Mouse (Mus musculus): Measurements from ENCODE around the gene Emc6. TPM values are rescaled to one million over a fixed set of nuclear protein-coding genes. Genes with fewer than 3 reads are reported as not detected.

The Emc6 gene
- polyA plus RNA-seq, 1 experiment from 2014 or later = 125 TPM

GRCm38 (mm10) chr11:73168071-73168470, 8.8 kb downstream of the Emc6 start:
- Histone ChIP-seq H3K4me1 (ENCODE audit: control insufficient read depth, insufficient read depth, low read length) (no peaks in the 10 kb centered on the region), H3K36me3 (ENCODE audit: control insufficient read depth, insufficient read depth, low read length) (no peaks in the 10 kb centered on the region), H3K4me3 (ENCODE audit: low read depth, low read length) (no peak overlapping the region), H3K4me2 (no peak overlapping the region), H3K9me3 (ENCODE audit: control insufficient read depth, low read length) (no peaks in the 10 kb centered on the region), H3K27ac (ENCODE audit: low read depth, low read length) (no peak overlapping the region), H3K27me3 (ENCODE audit: control insufficient read depth, insufficient read depth, low read length) (no peaks in the 10 kb centered on the region), H3K9ac (ENCODE audit: low read length) (no peak overlapping the region)
- ATAC-seq (ENCODE audit: low FRiP score) (no peak), DNase-seq (ENCODE audit: low spot score, missing footprints) (no peak)
- WGBS = 81% methylated on average over 8 of the region's 8 CpGs

- peaks cover 5% of the 10 kb centered on the region for H3K4me1 ChIP-seq (ENCODE audit: control insufficient read depth, insufficient read depth, low read length)
- 85% methylated on average over 5 of the region's 5 CpGs for WGBS
- ATAC-seq (ENCODE audit: low FRiP score) (no peak), DNase-seq (ENCODE audit: low spot score, missing footprints) (no peak)
- H3K27me3 ChIP-seq (ENCODE audit: control insufficient read depth, insufficient read depth, low read length) = peaks cover 18% of the 10 kb centered on the region
- H3K4me3 ChIP-seq (ENCODE audit: low read depth, low read length) = no peak overlapping the region
- no peak overlapping the region for H3K27ac ChIP-seq (ENCODE audit: low read depth, low read length)
- no peak overlapping the region for H3K9ac ChIP-seq (ENCODE audit: low read length)
- H3K9me3 ChIP-seq (ENCODE audit: control insufficient read depth, low read length) = no peaks in the 10 kb centered on the region
- H3K36me3 ChIP-seq (ENCODE audit: control insufficient read depth, insufficient read depth, low read length) = no peaks in the 10 kb centered on the region
- H3K4me2 ChIP-seq = no peak overlapping the region
Observed at GRCm38 (mm10) chr11:73162284-73162683, 14.6 kb downstream of the Emc6 start.

- Histone ChIP-seq H3K9ac (ENCODE audit: low read length) (no peak overlapping the region), H3K4me3 (ENCODE audit: low read depth, low read length) (no peak overlapping the region), H3K27ac (ENCODE audit: low read depth, low read length) (no peak overlapping the region), H3K27me3 (ENCODE audit: control insufficient read depth, insufficient read depth, low read length) (peaks cover 18% of the 10 kb centered on the region), H3K36me3 (ENCODE audit: control insufficient read depth, insufficient read depth, low read length) (no peaks in the 10 kb centered on the region), H3K4me2 (no peak overlapping the region), H3K4me1 (ENCODE audit: control insufficient read depth, insufficient read depth, low read length) (peaks cover 5% of the 10 kb centered on the region), H3K9me3 (ENCODE audit: control insufficient read depth, low read length) (no peaks in the 10 kb centered on the region)
- DNase-seq (ENCODE audit: low spot score, missing footprints) = no peak
- WGBS = 86% methylated on average over 4 of the region's 4 CpGs
- no peak for ATAC-seq (ENCODE audit: low FRiP score)
Observed at GRCm38 (mm10) chr11:73161616-73162015, 15.2 kb downstream of the Emc6 start.

GRCm38 (mm10) chr11:73160811-73161200, 16.0 kb downstream of the Emc6 start:
- Histone ChIP-seq H3K4me2 (peak overlapping the region; percentile 68), H3K36me3 (ENCODE audit: control insufficient read depth, insufficient read depth, low read length) (no peaks in the 10 kb centered on the region), H3K27ac (ENCODE audit: low read depth, low read length) (no peak overlapping the region), H3K4me1 (ENCODE audit: control insufficient read depth, insufficient read depth, low read length) (peaks cover 5% of the 10 kb centered on the region), H3K4me3 (ENCODE audit: low read depth, low read length) (peak overlapping the region; percentile 32), H3K9ac (ENCODE audit: low read length) (no peak overlapping the region; the same call in 1 of the 2 replicates), H3K27me3 (ENCODE audit: control insufficient read depth, insufficient read depth, low read length) (peaks cover 18% of the 10 kb centered on the region), H3K9me3 (ENCODE audit: control insufficient read depth, low read length) (no peaks in the 10 kb centered on the region)
- ATAC-seq (ENCODE audit: low FRiP score) (no peak), DNase-seq (ENCODE audit: low spot score, missing footprints) (peak; percentile 81)
- WGBS = 24% methylated on average over 6 of the region's 6 CpGs

- H3K36me3 ChIP-seq (ENCODE audit: control insufficient read depth, insufficient read depth, low read length) = no peaks in the 10 kb centered on the region
- H3K4me1 ChIP-seq (ENCODE audit: control insufficient read depth, insufficient read depth, low read length) = peaks cover 5% of the 10 kb centered on the region
- peaks cover 18% of the 10 kb centered on the region for H3K27me3 ChIP-seq (ENCODE audit: control insufficient read depth, insufficient read depth, low read length)
- 4% methylated on average over 49 of the region's 49 CpGs for WGBS
- no peak within 1 kb of the TSS for H3K27ac ChIP-seq (ENCODE audit: low read depth, low read length)
- H3K9me3 ChIP-seq (ENCODE audit: control insufficient read depth, low read length) = no peaks in the 10 kb centered on the region
- ATAC-seq (ENCODE audit: low FRiP score) (peak; percentile 64), DNase-seq (ENCODE audit: low spot score, missing footprints) (peak; percentile 87)
- H3K4me2 ChIP-seq = peak within 1 kb of the TSS; percentile 68
- H3K4me3 ChIP-seq (ENCODE audit: low read depth, low read length) = peak within 1 kb of the TSS; percentile 32
- H3K9ac ChIP-seq (ENCODE audit: low read length) = peak within 1 kb of the TSS; percentile 54
Observed at GRCm38 (mm10) chr11:73159957-73160810, 16.7 kb downstream of the Emc6 start, which contains the start of gene P2rx5. P2rx5 (plus strand) TSS chr11:73160421.

- Histone ChIP-seq H3K4me1 (ENCODE audit: control insufficient read depth, insufficient read depth, low read length) (0 out of 2 replicates have a peak, but pooled peaks cover under 1% of the 10 kb centered on the region), H3K27me3 (ENCODE audit: control insufficient read depth, insufficient read depth, low read length) (peaks cover 8% of the 10 kb centered on the region), H3K27ac (ENCODE audit: low read depth, low read length) (no peak overlapping the region), H3K9ac (ENCODE audit: low read length) (no peak overlapping the region), H3K9me3 (ENCODE audit: control insufficient read depth, low read length) (no peaks in the 10 kb centered on the region), H3K4me3 (ENCODE audit: low read depth, low read length) (no peak overlapping the region), H3K4me2 (no peak overlapping the region), H3K36me3 (ENCODE audit: control insufficient read depth, insufficient read depth, low read length) (no peaks in the 10 kb centered on the region)
- 81% methylated on average over 6 of the region's 6 CpGs for WGBS
- DNase-seq (ENCODE audit: low spot score, missing footprints) (no peak), ATAC-seq (ENCODE audit: low FRiP score) (no peak)
Observed at GRCm38 (mm10) chr11:73155071-73155470, 21.8 kb downstream of the Emc6 start.

- no peaks in the 10 kb centered on the region for H3K4me1 ChIP-seq (ENCODE audit: control insufficient read depth, insufficient read depth, low read length)
- DNase-seq (ENCODE audit: low spot score, missing footprints) (no peak), ATAC-seq (ENCODE audit: low FRiP score) (no peak)
- no peaks in the 10 kb centered on the region for H3K27me3 ChIP-seq (ENCODE audit: control insufficient read depth, insufficient read depth, low read length)
- H3K9ac ChIP-seq (ENCODE audit: low read length) = no peak overlapping the region
- 75% methylated on average over 9 of the region's 9 CpGs for WGBS
- H3K36me3 ChIP-seq (ENCODE audit: control insufficient read depth, insufficient read depth, low read length) = no peaks in the 10 kb centered on the region
- no peak overlapping the region for H3K27ac ChIP-seq (ENCODE audit: low read depth, low read length)
- H3K9me3 ChIP-seq (ENCODE audit: control insufficient read depth, low read length) = no peaks in the 10 kb centered on the region
- H3K4me2 ChIP-seq = no peak overlapping the region
- H3K4me3 ChIP-seq (ENCODE audit: low read depth, low read length) = no peak overlapping the region
Observed at GRCm38 (mm10) chr11:73148209-73148608, 28.6 kb downstream of the Emc6 start.

- H3K9ac ChIP-seq (ENCODE audit: low read length) = no peak overlapping the region
- no peak overlapping the region for H3K4me2 ChIP-seq
- H3K36me3 ChIP-seq (ENCODE audit: control insufficient read depth, insufficient read depth, low read length) = no peaks in the 10 kb centered on the region
- H3K27ac ChIP-seq (ENCODE audit: low read depth, low read length) = no peak overlapping the region
- 61% methylated on average over 7 of the region's 7 CpGs for WGBS
- no peak overlapping the region for H3K4me3 ChIP-seq (ENCODE audit: low read depth, low read length)
- no peak for ATAC-seq (ENCODE audit: low FRiP score)
- no peaks in the 10 kb centered on the region for H3K27me3 ChIP-seq (ENCODE audit: control insufficient read depth, insufficient read depth, low read length)
- H3K4me1 ChIP-seq (ENCODE audit: control insufficient read depth, insufficient read depth, low read length) = no peaks in the 10 kb centered on the region
- DNase-seq (ENCODE audit: low spot score, missing footprints) = no peak
- H3K9me3 ChIP-seq (ENCODE audit: control insufficient read depth, low read length) = no peaks in the 10 kb centered on the region
Observed at GRCm38 (mm10) chr11:73146975-73147365, 29.9 kb downstream of the Emc6 start.

Data from midbrain, embryonic 11.5 days (tissue).